9 mouse cellular contexts compared by ENCODE assay signal in genomic region chr9:80942991-80943390, GRCm38 (mm10).
DNase-seq lines count a peak whose midpoint lies in the region; ATAC-seq and TF ChIP-seq lines count a peak whose summit lies in the region.
"Had no signal": no experiment of that assay in that cellular context is flagged by ENCODE, and none has a peak within 500 bp of the region (broad histone marks: within the 10 kb centered on the region; RNA-seq: fewer than 3 reads in every experiment).

No protein-coding gene starts in this region.

- DNase-seq in cerebellum, postnatal 10 days: peak; percentile 48 to 61
- no peak for DNase-seq in cerebellum, adult 11 months
- peak; percentile 25 for DNase-seq in layer of hippocampus, adult 11-12 months (ENCODE audit: low spot score)
- no peak for DNase-seq in layer of hippocampus, adult 9-11 months
- DNase-seq in Patski (ENCODE audit: low read depth, low spot score): no peak
- DNase-seq in limb, embryonic 14.5 days (ENCODE audit: low spot score): peak; percentile 16
- no peak for DNase-seq in thymus, postnatal 14 days

- H3K9ac ChIP-seq in limb, embryonic 14.5 days (ENCODE audit: low read depth, low read length, severe bottlenecking): no peak overlapping the region
- H3K9ac ChIP-seq in heart, embryonic 11.5 days (ENCODE audit: low read depth, low read length): no peak overlapping the region
- H3K9ac ChIP-seq: liver, embryonic 14.5 days had no signal

- CTCF ChIA-PET in Patski (lab: Charles Lee): interaction anchor here (1.2 kb wide), 1 partner anchor 15 kb away, joined by 4 read pairs; no protein-coding TSS in a partner anchor

- in situ Hi-C loops in Patski (cut with MboI; ENCODE audit: low pct_unique_long_range_greater_than_20kb): no loop called here

- no peak overlapping the region for H3K4me2 ChIP-seq in limb, embryonic 14.5 days (replicated peaks; ENCODE audit: low read depth, low read length, severe bottlenecking)
- no peak overlapping the region for H3K4me2 ChIP-seq in heart, embryonic 11.5 days

- H3K36me3 ChIP-seq in limb, embryonic 14.5 days (ENCODE audit: control insufficient read depth, insufficient read depth, low read length): no peaks in the 10 kb centered on the region
- H3K36me3 ChIP-seq in heart, embryonic 11.5 days (ENCODE audit: control insufficient read depth, insufficient read depth, low read length): no peaks in the 10 kb centered on the region

- no peak for ATAC-seq in Patski
- no peak for ATAC-seq in limb, embryonic 14.5 days (ENCODE audit: low FRiP score, low read depth)
- ATAC-seq in heart, embryonic 11.5 days (replicated peaks; ENCODE audit: insufficient number of reproducible peaks, low FRiP score, low TSS enrichment): no peak

- TF ChIP-seq CTCF in Patski (IDR thresholded peaks at IDR 0.05): peak; percentile 22

- no peak for TF ChIP-seq POLR2A in limb, embryonic 14.5 days (IDR thresholded peaks at IDR 0.05; ENCODE audit: borderline replicate concordance, extremely low read depth, insufficient read depth, insufficient read length)

- no peaks in the 10 kb centered on the region for H3K27me3 ChIP-seq in Patski
- H3K27me3 ChIP-seq in limb, embryonic 14.5 days (ENCODE audit: control insufficient read depth, insufficient read depth, low read length): no peaks in the 10 kb centered on the region
- no peaks in the 10 kb centered on the region for H3K27me3 ChIP-seq in heart, embryonic 11.5 days (ENCODE audit: control insufficient read depth, insufficient read depth, low read length)

- no peak overlapping the region for H3K27ac ChIP-seq in limb, embryonic 14.5 days (replicated peaks; ENCODE audit: low read depth, low read length)
- H3K27ac ChIP-seq in heart, embryonic 11.5 days (ENCODE audit: low read depth, low read length): no peak overlapping the region
- H3K27ac ChIP-seq: liver, embryonic 14.5 days had no signal

- H3K4me3 ChIP-seq in limb, embryonic 14.5 days (replicated peaks; ENCODE audit: low read length): no peak overlapping the region
- no peak overlapping the region for H3K4me3 ChIP-seq in heart, embryonic 11.5 days (ENCODE audit: low read depth, low read length)

- POLR2A ChIA-PET in Patski (lab: Charles Lee): no interaction called here

- no peaks in the 10 kb centered on the region for H3K4me1 ChIP-seq in limb, embryonic 14.5 days (ENCODE audit: control insufficient read depth, insufficient read depth, low read length)
- H3K4me1 ChIP-seq in heart, embryonic 11.5 days (ENCODE audit: control insufficient read depth, insufficient read depth, low read length): no peaks in the 10 kb centered on the region

- 66% methylated on average over 2 of the region's 2 CpGs for WGBS in limb, embryonic 14.5 days
- 65% methylated on average over 2 of the region's 2 CpGs for WGBS in heart, embryonic 11.5 days (ENCODE audit: insufficient replicate concordance)

- H3K9me3 ChIP-seq in limb, embryonic 14.5 days (ENCODE audit: control insufficient read depth, low read length): no peaks in the 10 kb centered on the region
- no peaks in the 10 kb centered on the region for H3K9me3 ChIP-seq in heart, embryonic 11.5 days (replicated peaks; ENCODE audit: control insufficient read depth, low read length)

Comparison
In these comparisons a context has a peak if more than half of its experiments do, and no peak if none do; other contexts are left out.
1. DNase-seq: peak in cerebellum, postnatal 10 days (2 of 2), layer of hippocampus, adult 11-12 months (single experiment) and limb, embryonic 14.5 days (single experiment); none in cerebellum, adult 11 months (single experiment), layer of hippocampus, adult 9-11 months (single experiment), Patski (single experiment) and thymus, postnatal 14 days (single experiment).